Mouse (Mus musculus) adrenal gland, postnatal 14 days (tissue): ENCODE measurements at regions not wholly inside any gene's neighbourhood (a gene's known extent, or its start where the extent isn't known, plus 50 kb on each side); places are given as distances from the start of the nearest gene placed in this dataset.
"Not testable (repeated sequence)": the region's sequence is repeated elsewhere in the genome, so short reads cannot be mapped to it uniquely, and the experiment has no call there.

Source experiments
- DNase-seq: peaks from one replicate; pipeline ENCODE4 v3.0.0; 2021; ENCODE audit warnings: mixed read lengths

GRCm38 (mm10) chr9:82484341-82484740, 345.0 kb upstream of the Irak1bp1 start:
- peak; percentile 69 for DNase-seq

GRCm38 (mm10) chr9:82493440-82493839, 335.9 kb upstream of the Irak1bp1 start:
- DNase-seq = no peak

- DNase-seq = no peak
Measured at GRCm38 (mm10) chr9:82510014-82510413, 319.3 kb upstream of the Irak1bp1 start.

GRCm38 (mm10) chr9:82518993-82519392, 310.3 kb upstream of the Irak1bp1 start:
- DNase-seq = no peak

- no peak for DNase-seq
Measured at GRCm38 (mm10) chr9:82527867-82528385, 301.4 kb upstream of the Irak1bp1 start.

GRCm38 (mm10) chr9:82552726-82553125, 276.6 kb upstream of the Irak1bp1 start:
- DNase-seq = no peak

- DNase-seq = no peak
Measured at GRCm38 (mm10) chr9:82553213-82553612, 276.1 kb upstream of the Irak1bp1 start.

GRCm38 (mm10) chr9:82562551-82563465, 266.5 kb upstream of the Irak1bp1 start:
- DNase-seq = no peak

GRCm38 (mm10) chr9:82581373-82582018, 247.8 kb upstream of the Irak1bp1 start:
- no peak for DNase-seq

GRCm38 (mm10) chr9:82609111-82609510, 220.2 kb upstream of the Irak1bp1 start:
- peak; percentile 11 for DNase-seq

- no peak for DNase-seq
Measured at GRCm38 (mm10) chr9:82609946-82610345, 219.4 kb upstream of the Irak1bp1 start.

- no peak for DNase-seq
Measured at GRCm38 (mm10) chr9:82612526-82612925, 216.8 kb upstream of the Irak1bp1 start.

- no peak for DNase-seq
Measured at GRCm38 (mm10) chr9:82632411-82632810, 196.9 kb upstream of the Irak1bp1 start.

- DNase-seq = no peak
Measured at GRCm38 (mm10) chr9:82640277-82640676, 189.1 kb upstream of the Irak1bp1 start.

GRCm38 (mm10) chr9:82643900-82644299, 185.4 kb upstream of the Irak1bp1 start:
- no peak for DNase-seq

GRCm38 (mm10) chr9:82655511-82655910, 173.8 kb upstream of the Irak1bp1 start:
- not testable (repeated sequence) for DNase-seq

- no peak for DNase-seq
Measured at GRCm38 (mm10) chr9:82682196-82682595, 147.1 kb upstream of the Irak1bp1 start.

GRCm38 (mm10) chr9:82709411-82709983, 119.8 kb upstream of the Irak1bp1 start:
- no peak for DNase-seq

- no peak for DNase-seq
Measured at GRCm38 (mm10) chr9:82709991-82710593, 119.2 kb upstream of the Irak1bp1 start.

GRCm38 (mm10) chr9:82710945-82711516, 118.3 kb upstream of the Irak1bp1 start:
- DNase-seq = no peak

- DNase-seq = no peak
Measured at GRCm38 (mm10) chr9:82712769-82713733, 116.3 kb upstream of the Irak1bp1 start.
